Mouse (Mus musculus) hematopoietic stem cell, adult 5-6 weeks (primary cell): ENCODE data around the gene B3gnt7. TPM values are rescaled to one million over a fixed set of nuclear protein-coding genes. Genes with fewer than 3 reads are reported as not detected.

Source experiments
- ATAC-seq, 2 experiments: fragments of 125-278 bp in 1 of 2; replicated peaks in 1 of 2; 2 replicates each; pipeline ENCODE4 v1.8.0; 2016 to 2017; ENCODE audit warnings: inconsistent platforms in 2 of 2, mild to moderate bottlenecking in 2 of 2, moderate number of reproducible peaks in 2 of 2, low read depth in 1 of 2, moderate TSS enrichment in 1 of 2; ENCODE audit not compliant: low FRiP score in 2 of 2, poor library complexity in 2 of 2, severe bottlenecking in 2 of 2, insufficient read depth in 1 of 2, low TSS enrichment in 1 of 2
- total RNA-seq: library from RNA; stranded (forward); fragments of 172-1452, 232-1000 nt; gene quantifications from 2 replicates; pipeline ENCODE4 v1.2.3, GENCODE M21; 2017

Gene B3gnt7
- total RNA-seq, 1 experiment from 2014 or later: 1.3 TPM

GRCm38 (mm10) chr1:86294472-86294871, 8.2 kb upstream of the B3gnt7 start:
- ATAC-seq: no peak

- ATAC-seq: no peak
Observed at GRCm38 (mm10) chr1:86300093-86300492, 2.5 kb upstream of the B3gnt7 start.

DNA sequence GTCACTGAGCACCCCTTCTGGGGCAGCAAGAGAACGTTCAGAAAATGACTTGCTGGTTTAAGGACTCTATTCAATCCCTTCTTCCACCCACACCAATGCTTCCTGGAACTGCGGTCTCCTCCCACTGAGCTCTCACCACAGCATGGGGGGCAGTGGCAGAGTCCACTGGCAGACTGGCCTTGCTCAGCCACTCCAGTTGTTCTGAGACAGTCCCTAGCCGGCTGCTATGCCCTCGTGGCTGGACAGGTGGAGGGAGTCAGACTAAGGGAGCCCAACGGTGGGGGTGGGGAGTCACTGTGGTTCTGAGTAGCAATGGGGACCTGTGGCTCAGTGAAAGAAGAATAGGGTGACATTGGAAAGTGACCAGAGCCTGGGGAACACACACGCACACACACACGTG, 1.9 kb upstream of the B3gnt7 start:
- peak in 1 of 2 experiments; percentile 2; a peak in 1 of 4 replicates for ATAC-seq

- ATAC-seq: peak in 1 of 2 experiments; percentile 41; a peak in 1 of 4 replicates
Observed at GRCm38 (mm10) chr1:86301221-86302091, 1.2 kb upstream of the B3gnt7 start.

DNA sequence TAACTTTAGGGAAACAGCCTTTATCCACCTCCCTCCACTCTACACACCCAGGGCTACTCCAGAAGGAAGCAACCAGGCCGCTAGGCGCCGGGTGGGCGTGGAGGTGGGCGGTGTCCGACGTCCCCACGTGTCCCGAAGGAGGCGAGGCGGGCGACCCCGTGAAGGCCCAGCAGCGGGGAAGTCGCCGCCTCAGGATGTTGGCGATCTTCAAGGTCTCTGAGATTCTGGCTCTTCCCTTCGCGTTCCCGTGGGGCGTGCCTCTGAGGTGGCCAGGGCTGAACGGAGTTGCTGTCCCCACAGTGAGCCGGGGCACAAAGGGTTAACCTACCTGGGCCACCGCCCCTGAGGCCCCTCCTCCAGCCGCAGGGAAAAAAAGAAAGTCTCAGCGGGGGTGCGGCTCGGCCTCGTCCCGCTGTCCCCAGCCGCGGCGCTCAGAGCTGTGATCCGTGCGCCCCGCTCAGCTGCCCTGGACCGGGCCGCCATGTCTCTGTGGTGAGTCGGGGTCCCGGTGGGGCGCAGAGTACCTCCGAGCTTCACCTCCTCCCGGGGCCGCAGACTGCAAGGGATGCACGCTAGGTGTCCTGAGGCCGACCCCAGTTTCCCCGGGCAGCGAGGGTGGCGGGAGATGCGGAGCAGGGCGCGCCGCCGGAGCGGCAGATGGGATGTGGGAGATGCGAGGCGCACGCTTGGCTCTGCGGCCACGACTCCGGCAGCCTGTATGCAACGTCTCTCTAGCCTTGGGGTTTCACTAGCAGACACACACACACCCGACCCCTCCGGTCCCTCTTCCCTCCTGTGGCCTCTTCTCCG, 636 bp downstream of the B3gnt7 start:
- peak; percentile 46 to 64 for ATAC-seq

- ATAC-seq: no peak
Observed at GRCm38 (mm10) chr1:86303873-86304250, 1.2 kb downstream of the B3gnt7 start.

GRCm38 (mm10) chr1:86306686-86307085, 4.1 kb downstream of the B3gnt7 start:
- ATAC-seq: no peak

GRCm38 (mm10) chr1:86307177-86307762, 4.6 kb downstream of the B3gnt7 start:
- no peak for ATAC-seq

- no peak for ATAC-seq
Observed at GRCm38 (mm10) chr1:86307871-86308641, 5.4 kb downstream of the B3gnt7 start.

GRCm38 (mm10) chr1:86309270-86309833, 6.7 kb downstream of the B3gnt7 start:
- no peak for ATAC-seq

GRCm38 (mm10) chr1:86310536-86311310, 8.1 kb downstream of the B3gnt7 start:
- no peak for ATAC-seq

- ATAC-seq: no peak
Observed at GRCm38 (mm10) chr1:86311467-86312005, 8.9 kb downstream of the B3gnt7 start.

- ATAC-seq: no peak
Observed at GRCm38 (mm10) chr1:86312269-86312668, 9.6 kb downstream of the B3gnt7 start.

GRCm38 (mm10) chr1:86313096-86313771, 10.6 kb downstream of the B3gnt7 start:
- ATAC-seq: peak in 1 of 2 experiments; percentile 80; a peak in 1 of 4 replicates

GRCm38 (mm10) chr1:86313772-86314125, 11.1 kb downstream of the B3gnt7 start:
- no peak for ATAC-seq
